Mouse (Mus musculus) kidney, embryonic 16.5 days (tissue): Measurements from ENCODE around the gene Ccdc182. TPM values are rescaled to one million over a fixed set of nuclear protein-coding genes. Genes with fewer than 3 reads are reported as not detected.

Source experiments
- ATAC-seq: fragments of 200-750 bp; cut with Nextera tagmentation; 2 replicates; pipeline ENCODE4 v1.8.0; 2017; ENCODE audit warnings: moderate TSS enrichment; ENCODE audit not compliant: low FRiP score, low TSS enrichment
- H3K27ac ChIP-seq: fragments of 300-500 bp; sonication (generic); 2 replicates; pipeline ENCODE4 v1.5.1; 2014; ENCODE audit warnings: low read length
- H3K27me3 ChIP-seq: fragments of 300-500 bp; sonication (generic); 2 replicates; pipeline ENCODE4 v1.6.1; 2014; ENCODE audit warnings: low read length, control low read depth, mixed read lengths; ENCODE audit not compliant: insufficient read depth
- H3K36me3 ChIP-seq: fragments of 300-500 bp; sonication (generic); 2 replicates; pipeline ENCODE4 v1.6.1; 2014; ENCODE audit warnings: low read length, control low read depth, mixed read lengths; ENCODE audit not compliant: insufficient read depth
- H3K4me1 ChIP-seq: fragments of 300-500 bp; sonication (generic); 2 replicates; pipeline ENCODE4 v1.6.1; 2014; ENCODE audit warnings: low read length, control low read depth, mixed read lengths; ENCODE audit not compliant: insufficient read depth
- H3K4me2 ChIP-seq: fragments of 300-500 bp; sonication (generic); replicated peaks from 2 replicates; pipeline ENCODE4 v1.6.1; 2014; ENCODE audit warnings: low read depth, low read length
- H3K4me3 ChIP-seq: fragments of 300-500 bp; sonication (generic); 2 replicates; pipeline ENCODE4 v1.5.1; 2014; ENCODE audit warnings: mild to moderate bottlenecking, low read length
- H3K9ac ChIP-seq: fragments of 300-500 bp; sonication (generic); replicated peaks from 2 replicates; pipeline ENCODE4 v1.6.1; 2014; ENCODE audit warnings: low read length
- H3K9me3 ChIP-seq: fragments of 300-500 bp; sonication (generic); 2 replicates; pipeline ENCODE4 v1.6.1; 2016; ENCODE audit warnings: low read length, control low read depth
- WGBS: fragments of 180-500 bp; shearing (Covaris S2); extraction: QIAGEN DNeasy Blood & Tissue Kit; methylation state at CpG from one replicate; pipeline ENCODE4 v1.1.7; 2014; 5-methylcytosine and 5-hydroxymethylcytosine counted together
- polyA plus RNA-seq: library from polyadenylated mRNA; unstranded; fragments of >200 nt; fragmentation: Nextera tagmentation; extraction: Ambion mirVana; gene quantifications from 2 replicates; pipeline ENCODE4 v1.2.1, GENCODE M21; 2015

Ccdc182 gene
- polyA plus RNA-seq = 3.0 and 3.3 TPM in 2 replicates

DNA sequence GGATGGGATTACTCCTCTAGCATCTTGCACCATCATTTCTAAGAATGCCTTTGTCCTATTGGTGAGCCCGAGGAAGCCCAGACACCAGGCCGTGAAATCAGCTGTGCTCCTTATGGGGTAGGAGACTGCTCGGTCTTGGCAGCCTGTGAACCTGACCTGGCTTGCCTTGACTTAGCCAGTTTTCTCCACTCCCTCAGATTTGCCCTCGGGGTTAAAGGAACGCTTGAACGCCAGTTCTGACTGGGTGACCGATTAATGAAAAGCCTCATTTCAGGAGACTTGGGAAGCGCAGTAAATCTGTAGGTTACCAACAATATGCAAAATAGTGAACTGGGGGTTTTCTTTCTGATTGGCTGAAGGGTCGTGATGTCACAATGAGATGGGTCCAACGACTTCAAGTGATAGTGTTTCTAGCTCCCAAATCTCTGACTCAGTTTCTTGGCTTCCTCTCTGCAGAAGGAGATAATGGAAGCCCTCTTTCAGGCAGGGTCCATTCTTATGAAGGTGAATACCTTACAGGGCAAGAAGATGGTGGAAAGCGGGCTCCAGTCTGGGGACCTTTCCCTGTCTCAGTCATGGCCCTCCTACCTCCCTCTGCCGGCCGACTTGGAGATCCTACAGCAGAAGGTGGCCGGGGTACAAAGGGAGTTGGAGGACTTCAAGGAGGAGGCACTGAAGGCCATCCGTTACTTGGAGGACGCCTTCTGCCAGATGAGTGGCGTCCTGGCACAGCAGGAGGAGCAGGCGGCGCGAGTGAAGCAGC lies at the start of gene Ccdc182:
TSS of gene Ccdc182 (plus strand) at position 428 of the 763 bp plus-strand sequence.
- no peaks in the 10 kb centered on the region for H3K36me3 ChIP-seq
- H3K9ac ChIP-seq = peak within 1 kb of the TSS; percentile 52
- peak within 1 kb of the TSS; percentile 74 for H3K27ac ChIP-seq
- no peaks in the 10 kb centered on the region for H3K27me3 ChIP-seq
- peak within 1 kb of the TSS; percentile 52 for H3K4me2 ChIP-seq
- no peaks in the 10 kb centered on the region for H3K9me3 ChIP-seq
- H3K4me1 ChIP-seq = peaks cover 49% of the 10 kb centered on the region
- WGBS = 26% methylated on average over 20 of the region's 20 CpGs
- peak within 1 kb of the TSS; percentile 35 for H3K4me3 ChIP-seq
- peak; percentile 58 for ATAC-seq

DNA sequence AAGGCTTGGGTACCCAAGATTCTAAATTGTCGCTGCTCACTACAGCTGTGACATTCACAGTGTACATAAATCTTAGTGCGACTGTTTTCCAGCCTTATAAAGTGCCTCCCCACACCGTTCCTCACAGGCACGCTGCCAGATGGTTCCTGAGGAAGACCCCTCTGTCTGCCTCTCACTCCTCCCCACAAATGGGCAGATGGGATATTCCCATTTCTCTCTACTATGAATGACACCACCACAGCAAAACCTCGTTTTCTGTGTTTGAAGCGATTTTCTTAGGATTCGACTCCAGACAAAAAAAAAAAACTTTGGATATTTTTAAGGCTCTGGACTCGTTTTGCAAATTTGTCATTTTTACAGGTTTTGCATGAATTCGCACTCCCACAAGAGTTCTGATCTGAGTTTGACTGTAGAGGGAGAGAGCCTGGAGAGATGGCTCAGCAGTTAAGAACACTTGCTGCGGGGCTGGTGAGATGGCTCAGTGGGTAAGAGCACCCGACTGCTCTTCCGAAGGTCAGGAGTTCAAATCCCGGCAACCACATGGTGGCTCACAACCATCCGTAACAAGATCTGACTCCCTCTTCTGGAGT lies 48.2 kb upstream of the Ccdc182 start:
- 60% methylated on average over 14 of the region's 14 CpGs for WGBS
- ATAC-seq = no peak
- Histone ChIP-seq H3K27ac (no peak overlapping the region), H3K4me3 (no peak overlapping the region), H3K4me2 (no peak overlapping the region), H3K27me3 (no peaks in the 10 kb centered on the region), H3K4me1 (peaks cover 24% of the 10 kb centered on the region), H3K9ac (no peak overlapping the region), H3K36me3 (no peaks in the 10 kb centered on the region), H3K9me3 (peaks cover 4% of the 10 kb centered on the region; the same call in 1 of the 2 replicates)

DNA sequence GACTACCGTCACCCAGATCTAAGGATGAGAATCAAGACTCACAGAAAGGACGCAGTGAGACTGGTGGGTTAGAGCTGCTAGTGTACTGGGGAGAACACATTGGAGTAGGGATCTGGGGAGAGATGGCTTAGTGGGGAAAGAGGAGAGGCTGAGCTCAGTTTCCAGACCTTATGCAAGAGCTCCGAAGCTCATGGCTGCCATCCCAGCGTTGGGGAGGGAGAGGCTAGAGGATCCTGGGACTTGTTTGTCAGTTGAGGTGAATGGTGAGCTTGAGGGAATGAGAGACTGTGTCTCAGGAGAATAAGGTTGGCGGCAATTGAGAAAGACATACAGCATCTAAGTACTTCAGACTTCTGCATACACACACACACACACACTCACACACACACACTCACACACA lies 45.2 kb upstream of the Ccdc182 start:
- Histone ChIP-seq H3K9ac (no peak overlapping the region), H3K4me2 (no peak overlapping the region), H3K27me3 (no peaks in the 10 kb centered on the region), H3K4me3 (no peak overlapping the region), H3K4me1 (peaks cover 30% of the 10 kb centered on the region), H3K27ac (no peak overlapping the region), H3K9me3 (peaks cover 4% of the 10 kb centered on the region; the same call in 1 of the 2 replicates), H3K36me3 (no peaks in the 10 kb centered on the region)
- 57% methylated on average over 5 of the region's 5 CpGs for WGBS
- no peak for ATAC-seq

DNA sequence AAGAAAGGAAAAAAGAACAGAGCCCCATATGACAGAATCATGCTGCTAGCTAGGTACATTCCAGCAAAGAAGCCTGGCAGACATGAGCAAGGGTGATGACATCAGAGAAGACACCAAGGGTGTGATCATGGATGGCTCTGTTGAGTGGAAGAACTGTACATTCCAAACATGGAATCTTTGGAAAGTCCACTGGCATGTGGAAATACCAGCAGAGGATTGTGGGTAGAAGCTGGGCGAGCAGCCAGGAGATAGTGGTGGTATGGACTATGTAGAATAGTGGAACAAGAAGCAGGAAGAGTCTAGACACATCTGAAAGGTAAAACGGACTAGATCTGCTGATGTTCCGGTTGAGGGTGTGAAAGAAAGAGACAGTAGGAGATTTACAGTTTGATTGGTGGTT lies 43.3 kb upstream of the Ccdc182 start:
- Histone ChIP-seq H3K27me3 (no peaks in the 10 kb centered on the region), H3K9me3 (no peaks in the 10 kb centered on the region), H3K27ac (no peak overlapping the region), H3K4me2 (no peak overlapping the region), H3K9ac (no peak overlapping the region), H3K4me1 (peaks cover 31% of the 10 kb centered on the region), H3K4me3 (no peak overlapping the region), H3K36me3 (no peaks in the 10 kb centered on the region)
- no peak for ATAC-seq
- 61% methylated on average over 3 of the region's 3 CpGs for WGBS

DNA sequence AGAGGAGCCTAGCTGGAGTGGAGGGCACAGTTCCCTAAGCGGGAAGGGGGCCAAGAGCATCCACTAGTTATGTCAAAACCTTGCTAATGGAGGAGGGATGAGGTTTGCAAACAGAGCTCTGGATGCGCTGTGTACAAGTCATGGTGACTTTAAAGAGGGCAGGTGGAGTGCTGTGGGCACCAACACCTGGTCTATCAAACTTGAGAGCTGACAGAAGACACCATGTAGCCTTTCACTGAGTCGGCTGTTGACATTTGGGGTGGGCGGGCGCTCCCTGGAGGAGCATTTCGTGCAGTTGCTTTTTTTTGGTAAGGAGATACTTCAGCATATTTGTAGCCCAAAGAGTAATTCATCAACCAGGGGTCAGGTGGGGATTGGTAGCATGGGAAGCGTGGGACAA lies 42.6 kb upstream of the Ccdc182 start:
- no peak overlapping the region for H3K27ac ChIP-seq
- 52% methylated on average over 7 of the region's 7 CpGs for WGBS
- no peaks in the 10 kb centered on the region for H3K36me3 ChIP-seq
- H3K4me1 ChIP-seq = peaks cover 31% of the 10 kb centered on the region
- H3K4me3 ChIP-seq = no peak overlapping the region
- H3K9ac ChIP-seq = no peak overlapping the region
- no peaks in the 10 kb centered on the region for H3K27me3 ChIP-seq
- H3K9me3 ChIP-seq = no peaks in the 10 kb centered on the region
- no peak overlapping the region for H3K4me2 ChIP-seq
- ATAC-seq = no peak

DNA sequence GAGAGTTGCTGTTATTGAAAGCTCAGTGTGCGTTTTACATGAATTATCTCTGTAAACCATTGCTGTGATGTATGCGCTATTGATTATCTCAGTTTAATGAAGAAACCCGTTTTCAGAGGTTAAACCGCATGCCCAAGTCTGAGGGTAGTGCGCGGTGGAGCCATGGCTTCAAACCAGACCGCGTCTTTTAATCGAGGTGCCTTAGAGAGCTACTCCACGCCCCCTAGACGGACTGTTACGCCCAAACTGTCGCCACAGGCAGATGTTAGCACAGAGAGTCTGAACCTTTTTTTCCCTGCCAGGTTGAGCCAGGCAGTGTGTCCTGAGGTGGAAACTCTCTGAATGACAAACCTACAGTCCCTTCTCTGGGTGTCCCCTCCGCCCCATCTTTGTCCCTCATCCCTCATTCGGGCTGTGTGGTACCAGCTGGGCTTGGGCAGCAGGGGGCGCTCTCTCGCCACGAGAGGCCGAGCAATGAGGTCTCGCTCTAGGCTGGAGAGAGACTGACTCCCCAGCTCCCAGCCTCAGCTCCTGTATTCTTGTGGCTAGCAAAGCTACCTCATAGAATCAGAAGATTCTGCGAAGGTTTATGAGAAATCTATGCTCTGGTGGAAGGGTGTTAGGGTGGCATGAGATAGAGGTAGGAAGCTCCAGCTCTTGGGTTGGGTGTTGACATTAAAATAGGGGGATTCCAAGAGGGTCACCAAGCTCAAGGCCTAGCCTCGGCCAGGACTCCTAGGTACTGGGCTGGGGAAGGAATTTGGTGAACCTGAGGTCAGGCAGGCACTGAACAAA lies 41.7 kb upstream of the Ccdc182 start:
- WGBS = 12% methylated on average over 22 of the region's 22 CpGs
- peaks cover 31% of the 10 kb centered on the region for H3K4me1 ChIP-seq
- no peaks in the 10 kb centered on the region for H3K36me3 ChIP-seq
- H3K27ac ChIP-seq = no peak overlapping the region; the same call in 1 of the 2 replicates
- H3K27me3 ChIP-seq = no peaks in the 10 kb centered on the region
- 0 out of 2 replicates have a peak overlapping the region, but pooled peaks have one; percentile 4 for H3K9ac ChIP-seq
- peak; percentile 92 for ATAC-seq
- H3K4me3 ChIP-seq = peak overlapping the region; percentile 25; the same call in 1 of the 2 replicates
- peak overlapping the region; percentile 44 for H3K4me2 ChIP-seq
- H3K9me3 ChIP-seq = no peaks in the 10 kb centered on the region

DNA sequence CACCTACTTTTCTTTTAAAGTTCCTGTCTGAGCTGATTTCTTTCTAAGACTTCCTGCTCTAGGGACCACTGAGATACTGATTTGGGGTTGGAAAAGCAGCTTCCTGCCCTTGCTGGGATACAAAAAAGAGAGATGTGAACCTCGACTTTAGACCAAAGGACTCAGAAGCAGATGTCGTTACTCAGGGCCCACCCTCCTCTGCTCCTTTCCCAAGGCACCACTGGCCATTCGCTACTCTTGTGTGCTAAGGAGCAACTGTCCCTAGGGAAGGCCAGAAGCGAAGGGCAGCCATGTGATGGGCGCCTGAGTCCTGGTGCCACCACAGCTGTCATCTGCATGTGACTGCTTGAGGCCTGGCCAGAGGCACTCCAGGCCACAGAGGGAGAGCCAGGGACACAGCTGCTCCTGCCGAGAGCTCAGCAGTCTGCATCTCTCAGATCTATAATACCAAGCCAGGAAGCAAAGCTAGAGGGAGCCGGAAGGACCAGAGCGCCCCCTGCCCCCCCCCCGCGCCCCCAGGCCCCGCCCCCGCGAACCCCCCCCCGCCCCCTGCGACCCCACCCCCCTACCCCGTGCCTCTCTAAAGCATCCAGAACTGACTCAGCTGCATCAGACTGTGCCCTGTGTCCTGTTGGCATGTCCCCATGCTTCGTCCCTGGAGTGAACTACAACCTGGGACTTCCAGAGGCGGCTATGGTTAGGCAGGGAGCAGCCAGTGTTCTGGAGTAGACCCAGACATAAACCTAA lies 40.9 kb upstream of the Ccdc182 start:
- H3K4me2 ChIP-seq = no peak overlapping the region
- peaks cover 31% of the 10 kb centered on the region for H3K4me1 ChIP-seq
- WGBS = 36% methylated on average over 12 of the region's 18 CpGs
- 0 out of 2 replicates have a peak, but pooled peaks have one; percentile 25 for ATAC-seq
- H3K4me3 ChIP-seq = no peak overlapping the region
- no peaks in the 10 kb centered on the region for H3K36me3 ChIP-seq
- 0 out of 2 replicates have a peak overlapping the region, but pooled peaks have one; percentile 4 for H3K9ac ChIP-seq
- no peaks in the 10 kb centered on the region for H3K9me3 ChIP-seq
- no peaks in the 10 kb centered on the region for H3K27me3 ChIP-seq
- no peak overlapping the region; the same call in 1 of the 2 replicates for H3K27ac ChIP-seq

DNA sequence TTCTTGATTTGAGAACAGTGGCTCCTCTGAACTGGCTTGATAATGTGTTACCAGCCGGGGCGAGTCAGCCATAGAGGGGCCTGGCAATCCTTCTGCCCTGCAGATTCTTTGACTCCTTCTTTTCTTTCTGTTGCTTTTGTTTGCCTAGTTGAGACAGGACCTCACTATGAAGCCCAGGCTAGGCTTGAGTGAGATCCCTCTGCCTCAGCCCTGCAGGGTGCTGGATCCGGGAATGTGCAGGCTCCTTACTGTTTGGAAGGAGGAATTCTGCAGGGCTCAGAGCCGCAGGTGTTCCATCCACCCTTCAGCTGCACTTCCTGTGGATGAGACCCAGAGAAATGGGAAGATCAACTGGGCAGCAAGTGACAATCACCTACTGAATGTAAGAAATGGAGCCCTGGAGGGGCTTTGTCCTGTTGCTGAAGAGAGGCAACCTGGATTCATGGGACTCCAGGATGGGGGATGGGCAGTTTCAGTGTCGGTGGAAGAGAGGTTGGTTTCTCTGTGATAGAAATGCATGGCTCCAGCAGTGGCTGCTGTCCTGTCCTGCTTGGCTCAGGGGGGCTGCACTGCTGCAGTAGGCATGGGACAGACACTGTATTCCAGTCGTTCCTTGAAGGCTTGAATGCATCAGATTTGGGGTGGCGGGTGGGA lies 40.2 kb upstream of the Ccdc182 start:
- Histone ChIP-seq H3K9me3 (0 out of 2 replicates have a peak, but pooled peaks cover 3% of the 10 kb centered on the region), H3K27ac (no peak overlapping the region), H3K27me3 (no peaks in the 10 kb centered on the region), H3K4me2 (no peak overlapping the region), H3K9ac (0 out of 2 replicates have a peak overlapping the region, but pooled peaks have one; percentile 16), H3K4me1 (peaks cover 29% of the 10 kb centered on the region), H3K4me3 (no peak overlapping the region), H3K36me3 (no peaks in the 10 kb centered on the region)
- 59% methylated on average over 7 of the region's 7 CpGs for WGBS
- no peak for ATAC-seq

DNA sequence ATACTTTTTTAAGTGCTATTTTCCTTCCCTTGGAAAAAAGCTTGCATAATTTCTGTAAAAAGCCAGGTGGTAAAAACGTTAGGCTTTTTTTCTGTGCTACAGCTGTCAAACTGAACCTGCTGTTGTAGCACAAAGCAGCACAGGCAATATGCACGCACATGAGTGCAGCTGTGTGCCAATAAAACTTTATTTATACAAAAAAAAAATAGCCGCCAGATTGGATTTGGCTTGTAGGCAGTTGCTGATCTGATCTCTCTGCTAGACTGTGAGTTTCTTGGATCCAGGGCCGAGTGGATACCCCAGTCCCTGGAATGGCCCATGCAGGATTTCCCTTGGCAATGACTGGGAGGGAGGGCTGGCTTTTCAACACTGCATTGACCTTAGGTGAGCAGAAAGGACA lies 36.2 kb upstream of the Ccdc182 start:
- H3K36me3 ChIP-seq = no peaks in the 10 kb centered on the region
- no peak overlapping the region for H3K4me2 ChIP-seq
- no peak overlapping the region for H3K27ac ChIP-seq
- H3K9ac ChIP-seq = no peak overlapping the region
- 72% methylated on average over 4 of the region's 4 CpGs for WGBS
- peaks cover 16% of the 10 kb centered on the region for H3K4me1 ChIP-seq
- no peak for ATAC-seq
- H3K27me3 ChIP-seq = no peaks in the 10 kb centered on the region
- no peak overlapping the region for H3K4me3 ChIP-seq
- H3K9me3 ChIP-seq = peaks cover 8% of the 10 kb centered on the region; the same call in 1 of the 2 replicates
